Mouse (Mus musculus): ENCODE measurements around the gene Agtpbp1.

GRCm38 (mm10) chr13:59584947-59585647, at the start of gene Agtpbp1, which contains the start of gene Naa35:
- TF ChIP-seq CTCF (IDR thresholded peaks at IDR 0.05 in 2 of 3, conservative IDR thresholded peaks at IDR 0.05 in 1 of 3; ENCODE audit: control insufficient read depth in 1 of 3, insufficient read depth in 1 of 3, low read depth in 2 of 3, low read length in 3 of 3, poor library complexity in 1 of 3, severe bottlenecking in 1 of 3) (no peak), POLR2A (IDR thresholded peaks at IDR 0.05; ENCODE audit: control insufficient read depth in 1 of 2, insufficient read depth in 1 of 2, low read depth in 1 of 2, low read length in 2 of 2, poor library complexity in 1 of 2) (peak in 1 of 2 experiments; percentile 82; a peak in 3 of 4 replicates), EP300 (IDR thresholded peaks at IDR 0.05; ENCODE audit: low read depth in 1 of 2, low read length in 2 of 2) (peak in 1 of 2 experiments; percentile 52; a peak in 2 of 4 replicates), RCOR1 (IDR thresholded peaks at IDR 0.05; ENCODE audit: low read depth, low read length) (no peak), GABPA (IDR thresholded peaks at IDR 0.05; ENCODE audit: low read depth, low read length) (no peak), CHD2 (IDR thresholded peaks at IDR 0.05; ENCODE audit: low read length) (peak; percentile 99), E2F4 (IDR thresholded peaks at IDR 0.05; ENCODE audit: borderline replicate concordance, low read depth, low read length) (no peak)
